Mouse (Mus musculus) common myeloid progenitor, adult 5-6 weeks (primary cell): Measurements from ENCODE around the gene Wwp2. TPM values are rescaled to one million over a fixed set of nuclear protein-coding genes. Genes with fewer than 3 reads are reported as not detected.

ENCODE experiments used
- ATAC-seq: replicated peaks from 2 replicates; pipeline ENCODE4 v1.8.0; 2016; ENCODE audit warnings: low read depth, mild to moderate bottlenecking, moderate TSS enrichment, inconsistent platforms; ENCODE audit not compliant: poor library complexity, severe bottlenecking
- total RNA-seq: library from RNA; stranded (forward); fragments of 200-1000, 187-1606 nt; gene quantifications from 2 replicates; pipeline ENCODE4 v1.2.3, GENCODE M21; 2017

Wwp2 gene
- total RNA-seq: 44.4 and 47.0 TPM in 2 replicates

DNA sequence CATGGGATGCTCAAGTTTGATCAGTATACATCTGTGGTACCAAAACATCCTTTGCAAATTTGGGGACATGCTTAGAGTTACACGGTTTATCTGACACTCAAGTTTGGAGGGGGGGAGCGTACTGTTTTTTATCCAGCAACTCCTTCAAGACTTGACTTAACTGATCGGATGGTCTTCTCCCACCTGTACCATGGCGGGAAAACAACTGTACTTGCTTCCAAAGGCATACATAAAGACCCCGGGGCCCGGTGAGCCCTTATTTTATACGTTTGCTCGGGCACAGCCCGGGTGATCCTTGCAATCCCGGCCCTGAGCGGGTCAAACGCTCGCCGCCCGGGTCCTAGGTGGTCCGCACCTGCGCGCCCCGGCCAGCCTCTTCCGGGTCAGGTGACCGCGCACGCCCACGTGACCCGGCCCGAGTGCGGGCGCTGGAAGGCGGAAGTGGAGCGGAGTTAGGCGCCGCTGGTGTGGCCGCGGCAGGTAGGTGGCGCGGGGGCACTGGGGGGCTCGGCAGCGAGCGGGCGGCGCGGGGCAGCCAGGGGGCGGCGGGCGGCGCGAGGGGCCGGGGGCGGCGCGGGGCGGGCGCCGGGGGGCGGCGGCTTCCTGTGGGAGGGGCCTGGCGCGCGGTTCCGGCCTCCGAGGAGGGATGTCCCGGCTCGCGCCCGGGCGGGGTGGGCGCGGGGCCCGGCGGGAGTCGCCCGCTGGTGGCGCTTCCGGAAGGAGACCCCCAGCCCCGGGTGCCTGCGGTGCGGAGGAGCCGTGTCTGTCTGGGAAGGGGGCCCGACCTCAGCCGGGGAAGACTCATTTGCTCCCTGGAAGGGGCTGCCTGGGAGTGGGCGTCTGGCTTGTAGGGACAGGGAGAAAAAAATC lies at the start of gene Wwp2:
Gene Wwp2 (plus strand): TSS at position 404 of the 870 bp plus-strand sequence.
- ATAC-seq: peak; percentile 60

DNA sequence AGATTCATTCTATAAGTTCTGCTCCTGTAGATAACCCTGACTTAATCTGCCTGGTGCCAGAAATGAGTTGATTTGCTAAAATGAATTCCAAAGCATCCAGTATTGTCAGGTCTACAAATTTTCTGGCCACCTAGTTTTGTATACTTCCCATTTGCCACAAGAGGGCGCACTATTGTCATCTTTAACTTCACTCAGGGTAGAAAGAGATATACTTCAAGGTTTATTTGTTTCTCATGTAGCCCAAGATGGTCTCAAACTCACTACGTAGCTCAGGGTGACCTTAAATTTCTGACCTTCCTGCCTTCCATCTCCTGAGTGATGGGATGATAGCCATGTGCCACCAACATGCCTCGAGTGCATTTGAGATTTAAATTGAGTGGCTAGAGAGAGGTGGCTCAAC lies 49.5 kb upstream of the Wwp2 start:
- ATAC-seq: peak; percentile 55

DNA sequence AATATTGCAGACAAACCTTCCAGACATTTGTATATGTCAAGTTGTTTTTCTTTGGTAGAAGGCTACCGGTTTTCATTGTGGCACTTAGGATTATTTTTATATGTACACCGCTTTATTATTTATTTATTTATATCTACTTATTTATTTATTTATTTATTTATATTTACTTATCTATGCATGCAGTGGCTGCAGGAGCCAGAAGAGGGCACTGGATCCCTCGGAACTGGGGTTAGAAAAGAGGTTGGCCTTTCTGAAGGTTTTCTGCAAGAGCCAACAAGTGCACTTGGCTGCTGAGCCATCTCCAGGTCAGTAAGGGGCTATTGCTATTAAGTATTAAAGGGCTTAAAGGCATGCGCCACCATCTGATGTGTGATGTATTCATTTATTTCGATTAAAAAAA lies 48.3 kb upstream of the Wwp2 start:
- no peak for ATAC-seq

DNA sequence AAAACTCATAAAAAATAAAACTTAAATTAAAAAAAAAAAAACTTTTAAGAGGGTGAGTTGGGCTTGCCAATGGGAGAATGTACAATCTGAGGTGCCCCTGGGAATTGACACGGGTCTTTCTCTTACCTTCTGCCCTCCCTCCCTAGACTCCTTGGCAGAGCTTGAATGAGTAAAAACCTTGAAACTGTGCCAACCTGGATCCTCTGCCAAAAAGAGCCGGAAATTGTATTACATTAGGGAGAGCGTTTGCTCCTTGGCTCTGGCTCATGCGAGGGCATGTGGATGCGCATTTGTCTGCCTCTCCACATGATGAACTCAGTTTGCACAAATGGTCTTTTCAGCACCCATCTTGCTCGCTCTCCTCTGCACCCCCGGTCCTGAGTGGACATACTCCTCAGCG lies 46.6 kb upstream of the Wwp2 start:
- no peak for ATAC-seq

DNA sequence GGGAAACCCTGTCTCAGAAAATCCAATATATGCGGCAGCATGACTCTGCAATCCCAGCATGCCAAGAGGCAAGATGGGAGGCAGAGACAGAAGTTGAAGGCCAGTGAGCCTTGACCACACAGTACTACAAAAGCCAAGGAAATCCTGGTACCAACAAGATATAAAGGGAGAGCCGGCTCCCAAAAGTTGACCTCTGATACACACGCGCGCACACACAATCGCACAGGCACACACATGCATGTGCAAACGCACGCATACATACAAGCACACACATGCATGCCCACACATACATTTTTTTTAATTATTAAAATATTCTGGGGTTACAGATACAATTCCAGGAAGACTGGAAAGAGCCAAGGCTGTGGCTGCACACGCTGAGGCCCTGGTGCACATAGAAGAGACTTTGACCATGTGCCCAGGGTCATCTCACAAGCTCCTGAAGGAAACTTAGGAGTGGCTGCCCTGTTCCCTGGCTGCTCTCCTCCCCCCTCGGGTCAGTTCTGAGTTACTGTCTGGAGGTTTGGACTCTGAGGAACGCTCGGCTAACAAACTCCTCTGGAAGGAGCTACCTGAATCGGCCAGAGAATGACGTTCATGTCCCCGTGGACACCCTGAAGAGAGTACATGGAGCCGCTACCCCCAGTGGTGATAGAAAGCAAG lies 45.6 kb upstream of the Wwp2 start:
- no peak for ATAC-seq

DNA sequence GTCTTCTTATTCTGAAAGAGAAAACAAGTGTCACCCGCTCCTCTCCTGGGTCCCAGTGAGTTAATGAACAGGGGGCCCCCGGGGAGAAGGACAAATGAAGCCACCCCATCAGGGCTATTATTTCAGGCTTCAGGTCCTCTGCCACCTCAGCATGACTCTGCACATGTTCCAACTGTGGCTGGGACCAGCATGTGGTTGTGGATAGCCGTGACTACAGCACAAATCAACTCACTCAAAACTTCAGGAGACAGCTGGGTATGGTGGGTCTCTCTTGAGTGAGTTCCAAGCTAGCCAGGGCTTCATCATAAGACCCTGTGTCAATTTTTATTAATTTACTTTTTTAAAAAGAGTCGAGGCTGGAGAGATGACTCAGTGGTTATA lies 45.0 kb upstream of the Wwp2 start:
- ATAC-seq: 0 out of 2 replicates have a peak, but pooled peaks have one; percentile 31

DNA sequence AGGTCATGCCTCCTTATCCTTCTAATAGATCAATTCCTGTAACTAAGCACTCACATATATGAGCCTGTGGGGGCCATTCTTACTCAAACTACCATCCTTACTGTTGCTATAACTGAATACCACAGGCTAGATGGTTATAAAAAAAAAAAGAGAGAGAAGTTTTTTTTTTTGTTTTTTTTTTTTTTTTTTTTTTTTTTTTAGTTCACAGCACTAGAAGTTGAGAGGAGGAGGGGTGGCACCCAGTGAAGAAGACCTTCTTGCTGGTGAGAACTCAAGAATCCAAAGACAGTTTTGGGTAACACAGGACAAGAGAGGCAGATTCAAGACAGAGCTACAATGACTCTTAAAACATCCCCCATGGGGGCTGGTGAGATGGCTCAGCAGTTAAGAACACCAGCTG lies 40.8 kb upstream of the Wwp2 start:
- ATAC-seq: no peak

DNA sequence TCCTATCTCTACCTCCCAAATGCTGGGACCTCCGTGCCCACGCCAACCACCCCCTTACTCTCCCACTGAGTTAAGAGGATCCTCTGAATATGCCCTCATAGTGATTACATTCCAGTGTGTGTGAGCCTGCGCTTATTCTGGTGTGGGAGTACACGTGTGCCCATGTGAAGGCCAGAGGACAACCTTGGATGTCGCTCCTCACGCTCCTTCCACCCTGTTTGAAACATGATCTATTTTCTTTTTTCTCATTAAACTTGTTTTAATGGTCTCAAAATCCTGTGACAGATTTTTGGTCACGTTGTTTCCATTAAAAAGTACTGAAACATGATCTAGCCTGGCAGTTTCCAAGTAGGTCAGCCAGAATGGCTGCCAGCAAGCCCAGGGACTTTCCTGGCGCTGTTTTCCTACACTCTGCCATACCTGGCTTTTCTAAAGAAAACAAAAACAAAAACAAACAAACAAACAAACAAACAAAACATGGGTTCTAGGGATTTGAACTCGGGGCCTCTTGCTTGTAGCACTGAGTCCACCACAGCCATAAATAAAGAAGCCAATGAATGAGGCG lies 40.0 kb upstream of the Wwp2 start:
- no peak for ATAC-seq

DNA sequence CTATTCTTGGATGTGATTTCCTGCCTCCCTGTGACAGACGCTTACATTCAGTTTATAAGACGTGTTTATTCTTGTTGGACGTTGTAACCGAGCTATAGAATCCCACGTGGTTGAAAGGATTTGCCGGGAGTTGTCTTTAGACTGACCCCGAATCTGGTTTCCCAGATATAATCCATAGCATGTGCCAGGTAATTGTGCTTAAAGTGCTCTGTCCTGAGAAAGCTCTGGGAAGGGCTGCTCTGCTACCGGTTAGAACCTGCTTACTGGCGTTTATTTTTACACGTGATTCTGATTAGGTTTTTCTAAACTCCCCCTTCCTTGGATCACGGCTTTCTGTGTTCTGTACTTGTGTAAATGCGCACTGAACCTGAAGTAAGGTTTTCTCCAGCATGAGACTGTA lies 38.5 kb upstream of the Wwp2 start:
- no peak for ATAC-seq

DNA sequence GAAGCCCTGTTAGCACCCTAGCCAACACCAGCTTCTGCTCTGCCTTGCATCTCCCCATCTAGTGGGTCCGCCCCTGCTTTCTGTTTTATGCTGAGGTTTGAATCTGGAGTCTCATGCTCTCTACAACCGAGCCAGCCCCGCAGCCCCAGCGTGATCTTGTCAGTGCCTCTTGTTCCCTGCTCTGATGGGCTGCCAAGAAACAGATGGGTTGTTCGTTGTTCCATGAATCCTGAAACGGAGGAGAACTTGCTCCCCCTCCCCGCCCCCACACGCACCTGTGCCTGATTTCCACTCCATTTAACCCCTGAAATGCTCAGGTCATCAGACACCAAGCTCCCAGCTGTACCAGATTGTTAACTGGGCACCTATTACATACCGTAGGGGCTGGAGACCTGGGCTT lies 36.7 kb upstream of the Wwp2 start:
- ATAC-seq: no peak

DNA sequence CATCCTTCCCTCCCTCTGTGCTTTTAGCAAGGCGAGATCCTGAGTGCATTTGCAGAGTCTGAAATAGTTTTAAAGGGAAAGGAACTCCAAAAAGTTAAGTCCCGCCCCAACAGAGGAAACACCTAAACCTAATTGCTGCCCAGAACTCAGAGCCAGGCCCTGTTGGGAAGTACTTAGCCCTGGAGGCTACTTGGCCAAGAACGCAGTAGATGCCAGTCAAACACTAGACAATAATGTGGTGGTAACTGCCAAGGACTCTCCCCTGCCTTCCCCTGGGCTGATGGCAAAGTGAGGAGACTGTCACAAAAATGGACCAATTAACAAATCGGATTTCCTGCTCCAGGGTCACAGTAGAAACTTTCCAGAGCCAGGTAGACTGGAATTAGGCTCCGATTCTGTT lies 34.3 kb upstream of the Wwp2 start:
- no peak for ATAC-seq

DNA sequence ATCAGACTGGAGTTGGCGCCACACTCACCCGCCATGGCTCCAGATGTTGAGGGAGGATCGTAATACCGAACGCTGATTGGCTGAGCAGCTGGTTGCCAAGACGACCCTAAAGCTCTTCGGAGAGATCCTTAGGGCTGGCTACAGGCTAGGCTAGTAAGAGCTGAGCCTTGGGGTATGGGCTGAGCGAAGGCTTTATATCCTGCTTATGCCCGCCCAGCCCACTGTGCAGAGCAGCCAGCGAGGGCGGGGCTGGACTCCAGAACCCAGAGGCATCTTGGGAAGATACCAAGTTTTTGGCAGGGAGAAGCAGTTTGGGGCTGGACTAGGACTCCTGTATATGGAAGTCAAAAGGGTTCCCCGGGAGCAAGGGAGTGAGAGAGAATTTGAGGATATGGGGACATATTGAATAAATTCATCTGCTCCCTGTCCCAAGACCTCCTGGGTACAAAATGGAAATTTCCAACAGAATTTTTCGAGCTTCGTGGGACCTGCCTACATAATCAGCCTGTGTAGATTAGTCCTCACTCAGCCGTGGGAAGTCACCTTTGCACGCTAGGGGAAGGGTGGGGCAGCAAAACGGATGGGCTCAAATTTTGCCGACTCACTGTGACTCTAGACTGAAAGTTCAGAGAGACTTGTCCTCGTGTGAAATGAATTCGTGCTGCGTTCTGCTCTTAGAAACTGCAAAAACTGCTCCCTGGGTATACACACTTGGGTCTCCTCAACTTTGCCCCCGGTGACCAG lies 33.0 kb upstream of the Wwp2 start, which contains the start of gene Nqo1:
Gene Nqo1 (minus strand): TSS at position 169 of the 744 bp plus-strand sequence.
- peak; percentile 88 for ATAC-seq

DNA sequence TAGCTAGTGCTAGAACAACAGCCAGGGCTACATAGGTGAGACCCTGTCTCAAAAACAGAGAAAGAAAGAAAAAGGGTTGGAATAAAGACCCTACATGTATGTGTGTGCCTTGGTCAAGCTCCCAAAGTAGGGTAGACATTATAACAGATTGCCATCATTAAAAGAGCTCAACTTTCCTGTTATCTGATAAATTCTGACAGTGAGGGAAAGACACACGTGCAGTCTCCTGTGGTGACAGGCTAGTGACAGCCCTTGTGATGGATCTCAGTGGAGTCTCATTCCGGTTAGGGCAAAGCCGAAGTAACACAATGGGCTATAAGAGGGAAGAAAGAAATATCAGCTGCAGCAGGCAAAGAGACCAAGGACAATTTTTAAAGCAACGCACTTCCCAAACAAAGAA lies 32.1 kb upstream of the Wwp2 start:
- no peak for ATAC-seq

DNA sequence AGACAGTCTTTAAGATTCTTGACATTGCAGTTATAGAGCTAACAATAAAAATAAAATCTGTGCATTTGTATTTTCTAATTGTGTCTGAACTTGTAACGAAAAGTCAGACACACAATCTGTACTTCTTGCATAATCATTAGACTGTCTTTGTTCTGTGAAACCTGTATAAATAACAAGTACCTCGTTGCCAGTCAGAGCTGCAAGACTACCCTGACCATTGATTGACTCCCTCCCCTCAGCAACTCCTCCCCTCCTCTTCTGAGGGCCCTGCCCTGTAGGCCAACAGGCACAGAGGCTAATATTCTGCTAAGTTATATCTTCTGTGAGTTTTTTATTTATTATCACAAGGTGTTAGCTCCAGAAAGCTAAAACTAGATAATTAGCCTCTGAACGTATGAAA lies 30.2 kb upstream of the Wwp2 start:
- ATAC-seq: no peak

DNA sequence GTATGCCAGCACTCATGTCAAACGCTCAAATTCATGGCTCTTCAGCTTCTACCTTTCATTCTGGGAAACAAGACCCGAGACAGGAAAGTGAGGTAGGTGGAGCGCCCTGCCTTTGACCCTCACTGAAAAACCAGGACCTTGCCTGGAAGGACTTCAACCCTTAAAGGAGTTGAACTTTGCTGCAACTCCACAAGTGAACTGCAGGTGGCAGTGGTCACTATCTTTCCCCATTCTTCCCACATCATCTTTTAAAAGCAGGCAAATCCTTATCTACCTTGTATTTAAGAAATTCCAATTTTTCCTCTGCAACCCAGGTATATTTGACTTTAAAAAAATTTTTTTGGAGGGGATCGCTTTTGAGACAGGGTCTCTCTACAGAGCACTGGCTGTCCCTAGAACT lies 24.8 kb upstream of the Wwp2 start:
- ATAC-seq: peak; percentile 68

DNA sequence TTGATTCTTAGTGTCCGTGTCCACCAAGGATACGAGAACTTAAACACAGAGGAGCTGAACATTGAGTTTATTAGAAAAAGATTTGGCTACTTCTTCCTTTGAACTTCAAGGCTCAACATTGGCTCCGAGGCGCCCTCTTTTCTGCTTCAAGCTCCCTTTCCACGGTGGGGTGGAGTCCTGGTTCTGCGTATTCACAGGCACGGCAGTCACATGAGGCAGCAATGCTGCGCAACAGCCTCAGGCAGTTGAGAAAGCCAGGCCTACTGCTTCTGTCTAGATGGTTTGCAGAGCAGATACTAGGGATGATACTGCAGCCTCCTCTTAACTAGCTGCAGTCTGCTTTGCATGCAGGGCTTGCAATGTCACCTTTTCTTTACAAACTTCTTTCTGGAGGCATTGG lies 23.6 kb upstream of the Wwp2 start:
- no peak for ATAC-seq

DNA sequence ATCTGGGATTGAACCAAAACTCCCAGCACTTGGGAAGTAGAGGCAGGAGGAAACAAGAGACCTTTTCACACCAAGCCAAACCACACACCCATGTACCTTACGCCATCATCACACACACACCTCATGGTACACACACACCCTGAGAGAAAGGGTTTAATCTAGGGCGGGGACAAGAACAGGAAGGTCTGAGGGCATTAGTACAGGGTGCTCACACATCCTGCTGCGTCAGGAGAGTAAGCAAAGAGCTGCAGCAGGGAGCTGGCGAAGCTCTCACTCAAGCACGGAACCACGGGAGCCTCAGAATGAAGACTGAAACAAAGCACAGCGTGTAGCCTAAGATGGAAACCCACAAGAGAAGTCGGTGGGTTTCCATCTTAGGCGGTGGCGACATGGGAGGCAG lies 22.3 kb upstream of the Wwp2 start:
- no peak for ATAC-seq

DNA sequence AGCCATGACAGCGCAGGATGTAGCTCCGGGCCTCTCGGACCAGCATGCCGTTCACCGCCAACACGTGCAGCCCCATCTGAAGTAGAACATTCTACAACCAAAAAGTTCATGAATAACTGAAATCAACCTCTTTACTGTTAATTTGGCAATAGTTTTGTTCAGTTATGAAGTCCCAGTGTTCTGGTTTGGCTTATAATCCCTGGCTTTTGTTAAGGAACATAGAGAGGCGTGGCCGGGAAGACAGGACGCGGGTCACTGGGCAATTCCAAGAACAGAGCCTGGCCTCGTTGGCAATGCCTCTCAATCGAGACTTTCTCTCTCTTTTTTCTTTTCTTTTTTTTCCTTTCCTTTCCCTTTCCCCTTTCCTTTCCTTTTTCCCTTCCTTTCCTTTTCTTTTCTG lies 19.2 kb upstream of the Wwp2 start:
- ATAC-seq: no peak

DNA sequence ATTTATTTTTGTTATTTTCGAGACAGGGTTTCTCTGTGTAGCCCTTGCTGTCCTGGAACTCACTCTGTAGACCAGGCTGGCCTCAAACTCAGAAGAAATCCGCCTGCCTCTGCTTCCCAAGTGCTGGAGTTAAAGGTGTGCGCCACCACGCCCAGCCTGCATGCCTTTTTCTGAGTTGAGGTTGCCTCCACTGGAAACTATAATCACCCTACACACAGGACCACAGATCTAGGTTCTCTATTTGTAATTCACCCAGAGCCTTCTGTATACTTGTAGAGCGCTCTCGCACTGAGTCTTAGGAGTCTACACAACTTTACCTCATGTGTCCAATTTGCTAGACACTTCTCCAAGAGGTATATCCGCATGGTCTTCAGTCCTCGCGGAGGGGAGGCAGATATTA lies 12.0 kb upstream of the Wwp2 start:
- no peak for ATAC-seq

DNA sequence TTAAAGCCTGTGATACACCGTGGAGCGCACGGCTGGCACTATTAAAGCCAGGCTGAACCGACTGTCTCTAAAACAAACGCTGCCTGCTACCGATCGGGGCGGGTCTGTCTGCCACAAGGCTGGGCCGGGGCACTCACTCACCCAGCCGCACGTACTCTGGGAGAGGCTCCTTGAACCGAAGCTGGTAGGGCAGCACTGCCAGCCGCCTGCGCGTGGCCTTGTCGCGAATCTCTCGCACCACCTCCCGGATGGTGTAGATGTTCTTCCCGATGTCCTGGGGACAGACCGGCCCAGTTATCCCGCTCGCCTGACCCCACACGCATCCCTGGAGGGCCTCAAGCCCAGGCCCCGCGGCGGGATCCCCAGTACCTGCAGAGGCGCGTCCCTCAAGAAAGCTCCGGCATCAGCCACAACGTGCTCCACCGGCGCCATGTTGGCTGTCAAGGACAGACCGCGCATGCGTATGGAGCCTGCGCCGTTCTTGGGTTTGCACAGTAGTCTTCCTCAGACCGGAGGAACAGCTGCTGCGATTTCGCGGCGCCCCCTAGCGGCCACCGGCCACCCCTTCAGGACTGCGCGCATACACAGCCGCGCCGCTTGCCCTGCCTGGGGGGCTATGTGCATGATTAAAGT lies 11.5 kb upstream of the Wwp2 start, which contains the start of gene Nob1:
Gene Nob1 (minus strand): TSS at position 455 of the 633 bp plus-strand sequence.
- ATAC-seq: peak; percentile 98
